Mouse (Mus musculus): ENCODE results near the gene Rpl3.

The Rpl3 gene

GRCm38 (mm10) chr15:80066538-80066937 is 25.1 kb downstream of the Rpl3 start:
- no peak for DNase-seq (ENCODE audit: low read depth, low spot score)

- no peak for DNase-seq (ENCODE audit: low read depth, low spot score)
These were observed 26.3 kb downstream of the Rpl3 start for GRCm38 (mm10) chr15:80065414-80065813.

DNA sequence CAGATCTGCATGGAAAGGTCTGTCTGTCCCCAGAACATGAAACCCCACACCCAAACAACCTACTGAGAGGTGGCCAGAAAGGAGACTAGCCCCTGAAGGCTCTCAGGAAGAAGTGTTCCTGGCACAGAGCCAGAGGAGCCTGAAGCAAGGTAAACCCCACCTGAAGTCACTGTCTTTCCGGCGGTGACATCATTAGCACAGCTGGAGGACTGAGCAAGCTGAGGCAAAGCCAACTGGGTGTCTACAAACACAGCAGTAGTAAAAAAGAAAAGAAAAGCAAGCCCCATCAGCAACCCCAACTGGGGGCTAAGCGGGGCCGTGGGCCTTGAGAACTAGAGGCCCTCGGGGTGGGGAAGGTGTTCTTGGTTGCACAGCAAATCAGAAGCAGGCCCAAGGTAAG is 26.7 kb downstream of the Rpl3 start:
- no peak for DNase-seq (ENCODE audit: low read depth, low spot score)

DNA sequence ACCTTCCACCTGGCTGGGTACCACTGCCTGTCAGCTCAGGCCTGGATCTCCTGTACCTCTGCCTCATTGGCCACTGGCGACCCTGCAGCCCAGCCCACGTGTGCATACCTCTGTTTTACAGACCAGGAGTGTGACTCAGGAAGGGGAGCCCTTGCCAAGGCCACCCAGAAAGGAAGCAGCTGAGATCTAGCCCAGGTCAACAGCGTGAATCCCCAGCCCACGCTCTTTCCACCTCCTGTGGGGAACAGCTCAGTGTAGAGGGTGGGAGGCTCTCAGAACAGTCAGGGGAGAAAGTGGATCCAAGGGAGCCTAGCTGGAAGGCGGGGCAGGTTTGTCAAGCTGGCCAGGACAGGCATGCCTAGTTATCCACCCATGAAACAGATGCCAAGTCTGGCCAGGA is 28.8 kb downstream of the Rpl3 start:
- no peak for DNase-seq (ENCODE audit: low read depth, low spot score)

DNA sequence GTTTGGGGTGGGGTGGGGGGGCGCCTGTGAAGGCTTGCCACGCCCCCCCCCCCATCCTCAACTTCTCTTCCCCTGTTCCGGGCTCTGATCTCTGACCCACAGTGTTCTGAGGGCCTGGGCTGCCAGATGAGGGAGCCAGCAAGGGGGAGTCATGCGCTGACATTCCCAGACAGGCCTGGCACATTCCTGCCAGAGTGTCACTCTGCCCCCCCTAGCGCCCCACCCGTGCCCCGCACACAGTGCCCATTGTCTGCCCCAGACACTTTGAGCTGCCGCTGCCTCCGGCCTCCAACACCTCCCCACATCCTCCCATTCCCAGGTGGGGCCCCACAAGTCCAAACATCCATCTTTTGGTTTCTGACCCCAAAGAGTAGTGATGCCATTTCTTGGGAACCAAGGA is 29.3 kb downstream of the Rpl3 start:
- DNase-seq (ENCODE audit: low read depth, low spot score) = no peak

DNA sequence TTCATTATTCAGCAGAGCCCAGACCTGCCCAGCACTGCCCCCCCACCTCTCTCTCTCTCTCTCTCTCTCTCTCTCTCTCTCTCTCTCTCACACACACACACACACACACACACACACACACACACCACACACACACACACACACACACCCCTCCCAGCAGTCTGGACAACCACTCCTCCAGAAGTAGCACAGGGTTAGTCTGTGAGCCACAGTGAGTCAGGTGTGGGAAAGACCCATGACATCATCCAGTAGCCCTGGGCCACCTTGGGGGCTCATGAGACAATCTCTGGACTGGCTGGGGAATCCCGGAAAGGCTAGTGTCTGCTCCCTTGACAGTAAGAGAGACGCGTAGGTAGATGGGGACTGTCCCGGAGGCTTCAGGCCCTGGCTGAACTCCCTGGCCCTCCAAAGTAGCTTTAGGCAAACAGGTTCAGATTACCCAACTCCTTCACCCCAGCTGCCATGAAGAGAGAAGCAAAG is 30.6 kb downstream of the Rpl3 start:
- DNase-seq (ENCODE audit: low read depth, low spot score) = no peak

GRCm38 (mm10) chr15:80060356-80061070 is 31.2 kb downstream of the Rpl3 start:
- no peak for DNase-seq (ENCODE audit: low read depth, low spot score)

GRCm38 (mm10) chr15:80059606-80060005 is 32.1 kb downstream of the Rpl3 start:
- DNase-seq (ENCODE audit: low read depth, low spot score) = no peak

DNA sequence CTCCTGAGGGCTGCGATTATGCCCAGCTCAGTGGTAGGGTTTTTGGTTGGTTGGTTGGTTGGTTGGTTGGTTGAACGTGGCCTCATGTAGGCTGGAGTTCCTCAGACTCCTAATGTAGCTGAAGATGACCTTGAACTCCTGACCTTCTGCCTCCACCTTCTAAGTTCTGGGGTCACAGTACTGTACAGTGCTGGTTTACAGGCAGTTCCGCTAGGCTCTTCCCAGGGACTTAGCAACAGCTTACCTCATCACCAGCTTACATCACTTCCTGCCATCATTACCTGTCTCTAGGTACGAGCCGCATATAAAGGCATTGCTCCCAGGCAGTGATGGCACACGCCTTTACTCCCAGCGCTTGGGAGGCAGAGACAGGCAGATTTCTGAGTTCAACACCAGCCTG is 33.5 kb downstream of the Rpl3 start:
- no peak for DNase-seq (ENCODE audit: low read depth, low spot score)

DNA sequence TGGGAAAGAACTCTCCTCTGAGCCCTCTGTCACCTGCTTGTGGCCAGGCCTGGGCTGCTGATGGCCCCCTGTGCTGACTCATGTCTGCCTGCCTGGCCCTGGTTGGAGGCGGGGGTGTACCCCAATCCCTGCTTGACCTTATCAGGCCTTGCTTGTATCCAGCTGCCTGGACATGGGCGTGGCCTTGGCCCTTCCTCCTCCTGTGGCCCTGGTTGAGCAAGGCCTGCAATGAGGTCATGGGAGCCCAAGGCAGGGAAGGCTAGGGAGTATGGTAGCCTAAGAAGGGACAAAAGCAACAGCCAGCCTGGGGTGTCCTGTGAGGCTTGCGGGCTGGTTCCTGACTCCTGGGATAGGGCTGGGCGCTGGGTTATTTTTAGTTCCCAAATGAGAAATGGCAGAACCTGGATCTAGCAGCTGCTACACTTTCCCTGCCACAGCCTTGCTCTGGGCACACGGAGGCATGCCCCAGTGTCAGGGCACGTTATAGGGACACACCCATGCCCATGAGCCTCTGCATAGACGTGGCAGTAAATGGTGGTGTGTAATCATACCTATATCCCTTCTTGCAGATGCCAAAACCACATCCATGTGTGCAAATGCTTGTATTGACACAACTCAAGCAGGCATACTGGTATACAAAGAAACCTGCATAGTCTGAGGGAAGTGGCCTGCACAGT is 37.5 kb downstream of the Rpl3 start:
- DNase-seq (ENCODE audit: low read depth, low spot score) = no peak

- no peak for DNase-seq (ENCODE audit: low read depth, low spot score)
These were observed 38.2 kb downstream of the Rpl3 start for GRCm38 (mm10) chr15:80053381-80054033.

DNA sequence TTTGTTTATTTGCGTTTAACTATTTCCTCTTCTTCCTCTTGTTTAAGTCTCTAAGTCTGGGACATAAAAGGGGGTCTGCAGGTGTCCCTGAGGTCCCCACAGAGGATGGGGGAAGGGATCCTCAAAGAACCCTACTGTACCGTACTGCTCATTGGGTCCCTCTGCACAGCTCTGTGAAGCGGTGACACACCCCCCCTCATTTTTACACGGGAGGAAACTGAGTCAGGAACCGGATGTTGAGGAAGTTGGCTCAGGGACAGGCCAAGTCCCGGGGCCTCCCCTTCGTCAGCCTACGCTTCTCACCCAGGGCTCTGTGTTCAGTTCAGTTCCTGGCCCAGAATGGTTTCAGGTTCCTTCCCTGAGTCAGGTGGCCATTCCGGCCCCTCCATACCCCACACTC is 39.9 kb downstream of the Rpl3 start:
- no peak for DNase-seq (ENCODE audit: low read depth, low spot score)

GRCm38 (mm10) chr15:80051092-80051761 is 40.4 kb downstream of the Rpl3 start:
- no peak for DNase-seq (ENCODE audit: low read depth, low spot score)

- DNase-seq (ENCODE audit: low read depth, low spot score) = no peak
These were observed 41.6 kb downstream of the Rpl3 start for GRCm38 (mm10) chr15:80050093-80050492.

GRCm38 (mm10) chr15:80047973-80048372 is 43.7 kb downstream of the Rpl3 start:
- DNase-seq (ENCODE audit: low read depth, low spot score) = no peak

GRCm38 (mm10) chr15:80047242-80047641 is 44.4 kb downstream of the Rpl3 start:
- no peak for DNase-seq (ENCODE audit: low read depth, low spot score)

GRCm38 (mm10) chr15:80045749-80046148 is 45.9 kb downstream of the Rpl3 start:
- DNase-seq (ENCODE audit: low read depth, low spot score) = no peak

- DNase-seq (ENCODE audit: low read depth, low spot score) = no peak
These were observed 47.4 kb downstream of the Rpl3 start for GRCm38 (mm10) chr15:80044249-80044648.

- DNase-seq (ENCODE audit: low read depth, low spot score) = no peak
These were observed 49.5 kb downstream of the Rpl3 start for GRCm38 (mm10) chr15:80042152-80042551.

DNA sequence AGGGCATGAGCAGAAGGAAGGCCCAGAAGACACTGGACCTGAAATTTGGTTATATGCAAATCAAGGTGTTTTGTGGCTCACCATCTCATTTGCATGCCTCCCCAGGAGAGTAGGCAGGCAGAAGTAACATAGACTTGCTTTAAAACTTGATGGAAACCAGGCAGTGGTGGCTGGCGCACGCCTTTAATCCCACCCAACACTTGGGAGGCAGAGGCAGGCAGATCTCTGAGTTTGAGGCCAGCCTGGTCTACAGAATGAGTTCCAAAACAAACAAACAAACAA is 53.6 kb downstream of the Rpl3 start:
- no peak for DNase-seq (ENCODE audit: low read depth, low spot score)

- no peak for DNase-seq (ENCODE audit: low read depth, low spot score)
These were observed 54.2 kb downstream of the Rpl3 start for GRCm38 (mm10) chr15:80037255-80038109.
